Mouse (Mus musculus) layer of hippocampus, postnatal 25 days (tissue): Measurements from ENCODE around the gene Rab5b. TPM values are rescaled to one million over a fixed set of nuclear protein-coding genes. Genes with fewer than 3 reads are reported as not detected.
"Not testable (repeated sequence)": the region's sequence is repeated elsewhere in the genome, so short reads cannot be mapped to it uniquely, and the experiment has no call there.

Source experiments
- DNase-seq, 2 experiments: peaks; one replicate each; pipeline ENCODE4 v3.0.0; 2022; ENCODE audit warnings: mixed read lengths in 2 of 2, low spot score in 1 of 2; ENCODE audit errors: extremely low spot score in 1 of 2
- total RNA-seq, 2 experiments: library from RNA; stranded (reverse); gene quantifications; 2 replicates each; pipeline ENCODE4 v1.2.3; 2021

Rab5b gene
- total RNA-seq, result 100 to 1,000 TPM; 130 to 136 TPM

DNA sequence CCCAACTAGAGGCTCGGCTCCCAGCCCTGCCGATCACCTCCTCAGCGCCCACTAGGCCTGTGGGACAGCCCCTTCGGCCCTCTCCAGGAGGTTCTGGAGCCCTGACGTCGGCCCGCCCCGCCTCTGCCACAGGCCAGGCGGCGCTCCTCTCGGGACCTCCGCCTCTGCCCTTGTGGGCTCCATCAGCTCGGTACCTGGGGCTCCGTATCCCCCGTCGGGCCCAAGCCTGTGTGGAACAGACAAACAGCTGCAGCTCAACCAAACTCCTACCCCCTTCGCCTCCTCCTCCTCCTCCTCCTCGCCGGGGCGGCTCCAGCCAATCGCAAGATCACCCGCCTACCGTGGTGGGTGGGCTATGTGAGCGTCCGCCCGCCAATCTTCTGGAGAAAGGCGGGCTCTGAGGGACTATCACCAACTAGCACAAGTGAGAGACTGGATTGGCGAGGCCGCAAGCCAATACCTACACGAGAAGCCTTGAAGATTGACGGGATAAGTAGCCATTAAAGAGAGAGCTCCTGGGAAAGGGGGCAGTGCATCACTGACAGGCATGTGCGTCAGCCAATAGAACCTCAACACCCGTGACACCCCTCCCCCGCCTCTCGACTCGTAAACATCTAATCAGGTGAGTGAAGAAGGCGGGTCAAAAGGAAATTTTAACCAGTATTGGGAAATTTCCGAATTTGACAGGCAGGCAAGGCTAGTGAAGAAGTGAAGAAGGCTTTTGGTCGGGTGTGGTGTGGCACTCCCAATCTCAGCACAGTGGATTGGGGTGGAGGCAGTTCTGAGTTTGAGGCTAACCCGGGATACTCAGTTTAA lies at the start of gene Rab5b:
TSS of gene Rab5b (minus strand) at position 273 of the 816 bp plus-strand sequence.
- DNase-seq, result peak; percentile 93 to 98

DNA sequence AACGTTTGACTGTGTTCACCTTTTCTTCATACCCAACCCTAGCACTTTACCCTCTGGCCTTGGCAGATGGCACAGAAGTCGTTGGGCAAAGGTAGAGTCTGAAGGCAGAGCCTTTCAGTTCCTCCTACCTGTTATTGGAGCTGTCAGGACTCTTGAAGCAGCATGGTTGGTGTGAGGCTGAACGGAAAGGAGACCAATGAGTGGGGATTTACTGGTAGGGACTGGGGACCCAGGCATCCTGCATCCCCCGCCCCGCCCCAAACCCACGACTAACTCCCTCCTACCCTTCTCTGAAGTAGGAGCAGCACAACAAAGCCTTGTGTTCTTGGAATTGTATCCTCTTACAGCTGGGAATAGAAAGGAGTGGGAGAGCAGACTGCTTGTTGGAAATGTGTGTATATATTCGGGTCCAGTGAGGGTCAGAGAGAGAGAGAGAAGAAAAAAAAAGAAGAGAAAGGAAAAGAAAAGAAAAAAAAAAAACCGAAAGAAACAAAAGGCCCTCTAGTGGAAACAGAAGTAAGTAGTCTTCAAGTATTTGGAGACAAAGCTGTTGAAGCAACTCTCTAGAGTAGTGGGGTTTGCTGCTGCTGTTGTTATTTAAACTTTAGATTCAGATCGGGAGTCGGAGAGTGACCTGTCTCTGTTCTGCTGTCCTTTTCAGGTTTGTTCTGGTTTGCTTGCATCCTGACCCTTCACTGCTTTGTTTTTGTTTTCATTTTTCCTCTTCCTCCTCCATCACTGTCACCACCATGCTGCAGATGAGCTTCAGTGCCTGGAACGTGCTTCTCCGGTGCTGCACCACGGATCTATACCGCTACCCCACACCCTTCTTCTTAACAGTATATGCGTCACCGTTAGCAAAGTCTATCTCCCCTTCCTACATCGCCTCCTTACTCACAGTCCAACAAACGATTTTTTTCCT lies 48.9 kb upstream of the Rab5b start, which contains the start of gene Dgka:
TSS of gene Dgka (minus strand) at position 176 of the 922 bp plus-strand sequence.
- no peak for DNase-seq

DNA sequence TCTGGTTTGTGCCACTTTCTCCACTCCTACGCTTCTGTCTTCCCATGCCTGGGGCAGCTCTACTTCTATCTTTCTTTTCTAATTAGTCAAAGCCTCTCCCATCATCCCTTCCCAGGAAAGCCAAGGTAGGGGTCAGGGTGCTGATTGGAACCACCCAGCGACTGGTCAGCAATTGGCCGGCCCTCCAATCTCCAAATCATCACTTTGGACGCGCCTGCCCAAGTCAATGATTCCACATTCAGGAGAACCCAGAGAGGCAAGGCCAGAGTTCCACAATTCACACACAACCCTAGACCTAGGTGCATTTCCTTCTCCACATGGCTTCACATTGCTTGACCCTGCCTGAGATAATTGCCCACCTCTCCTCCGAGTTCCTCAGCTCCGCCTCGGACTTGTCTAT lies 48.1 kb upstream of the Rab5b start:
- DNase-seq, result no peak

DNA sequence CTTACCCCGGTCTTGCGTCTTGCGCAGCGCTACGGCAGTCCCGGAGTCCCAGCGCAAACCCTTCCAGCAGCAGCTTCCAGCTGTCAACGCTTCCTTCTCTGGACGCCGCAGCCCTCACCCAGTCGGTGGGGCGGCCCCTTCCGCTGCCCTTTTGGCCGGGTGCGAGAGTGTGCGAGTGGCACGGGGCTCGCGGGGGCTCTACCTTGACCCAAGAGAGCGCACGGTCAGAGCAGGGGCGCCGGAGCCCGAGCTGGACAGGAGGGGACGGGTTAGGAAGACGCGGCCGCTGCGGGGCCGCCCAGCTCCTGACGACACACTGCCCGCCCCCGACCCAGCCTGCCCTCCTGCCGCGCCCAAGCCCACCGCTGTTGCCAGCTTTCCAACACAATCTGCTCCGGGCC lies 47.7 kb upstream of the Rab5b start:
- DNase-seq, result peak; percentile 37 to 38

DNA sequence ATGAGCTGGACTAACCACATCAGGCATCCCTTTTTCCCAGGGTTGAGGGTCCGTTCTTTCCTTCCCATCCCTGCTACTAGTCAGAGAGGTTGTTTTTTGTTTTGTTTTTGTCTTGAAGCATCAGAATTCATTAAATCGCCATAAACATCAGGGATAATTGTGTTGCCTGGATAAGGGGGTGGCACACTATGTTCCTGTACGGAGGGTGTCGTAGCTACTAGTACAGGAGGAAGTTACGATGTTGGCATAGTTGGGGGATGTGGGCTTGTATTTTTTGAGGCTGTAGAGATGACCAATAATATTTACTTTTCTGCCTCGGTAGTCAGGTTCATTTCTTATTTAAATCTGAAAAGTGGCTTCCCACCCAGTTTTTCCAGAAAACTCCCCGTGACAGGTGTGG lies 47.2 kb upstream of the Rab5b start:
- DNase-seq, result no peak

DNA sequence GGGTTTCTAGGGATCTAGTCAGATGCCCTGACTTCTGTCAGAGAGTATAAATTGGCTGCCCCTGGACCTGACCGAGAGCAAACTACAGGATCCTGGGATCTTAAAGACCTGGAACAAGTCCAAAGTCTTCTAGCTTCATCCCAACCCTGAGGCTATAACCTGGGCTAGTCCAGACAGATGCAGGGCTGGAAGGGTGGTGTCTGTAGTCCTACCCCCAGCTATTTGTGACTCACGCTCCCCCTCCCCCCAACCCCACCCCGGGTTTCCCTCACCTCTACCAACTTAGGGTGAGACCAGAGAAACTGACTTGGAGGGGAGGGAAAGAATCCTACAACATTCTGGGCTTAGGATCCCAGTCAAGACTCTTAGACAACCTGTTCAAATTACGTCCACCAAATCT lies 46.6 kb upstream of the Rab5b start:
- no peak for DNase-seq

DNA sequence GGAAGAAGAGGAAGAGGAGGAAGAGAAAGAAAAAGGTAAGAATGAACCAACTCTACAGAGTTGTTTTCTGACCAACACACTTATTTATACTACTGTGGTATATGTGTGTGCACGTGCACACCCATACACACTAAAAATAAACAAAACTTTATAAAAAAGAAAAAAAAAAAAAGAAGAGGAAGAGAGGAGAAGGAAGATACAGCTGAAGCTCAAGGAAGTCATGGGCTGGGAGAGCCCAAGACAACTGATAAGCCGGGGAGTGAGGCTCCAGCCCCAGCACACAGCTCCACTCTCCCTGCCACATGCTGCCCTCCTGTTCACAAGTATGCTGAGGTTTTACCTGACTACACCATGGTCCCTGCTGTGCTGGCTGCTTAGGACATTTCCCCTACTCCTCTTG lies 44.2 kb upstream of the Rab5b start:
- no peak for DNase-seq

DNA sequence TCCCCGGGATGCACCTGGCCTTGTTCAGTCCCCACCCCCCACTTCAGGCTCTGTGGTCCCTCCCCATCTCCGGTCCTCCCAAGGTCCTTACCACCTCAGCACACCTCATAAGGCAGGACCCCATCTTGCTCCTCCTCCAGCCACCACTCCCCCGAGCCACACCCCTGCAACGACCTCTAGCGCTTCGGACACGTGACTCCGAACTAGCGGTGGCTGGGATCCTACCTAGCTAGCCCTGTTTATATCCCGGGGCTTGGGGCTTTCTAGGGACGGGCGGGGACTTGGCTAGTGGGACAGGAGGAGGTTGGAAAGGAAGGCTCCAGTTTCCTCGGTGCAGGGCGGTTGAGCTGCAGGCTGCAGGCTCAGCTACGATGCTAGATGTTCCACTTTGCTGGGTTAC lies 41.4 kb upstream of the Rab5b start:
- no peak for DNase-seq

DNA sequence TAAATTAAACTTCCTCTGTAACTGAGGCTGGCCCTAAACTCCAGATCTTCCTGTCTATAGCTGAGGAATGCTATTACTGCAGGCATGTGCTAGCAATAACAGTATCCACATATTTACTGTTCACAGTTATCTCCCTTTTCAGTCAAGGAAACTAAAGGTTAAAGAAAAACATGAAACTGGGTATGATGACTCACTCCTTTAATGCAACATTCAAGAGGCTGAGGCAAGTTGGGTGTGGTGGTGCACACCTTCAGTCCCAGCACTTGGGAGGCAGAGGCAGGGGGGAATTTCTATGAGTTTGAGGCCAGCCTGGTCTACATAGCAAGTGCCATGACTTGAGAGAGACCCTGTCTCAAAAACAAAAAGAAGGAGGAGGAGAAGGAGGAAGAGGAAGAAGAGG lies 35.9 kb upstream of the Rab5b start:
- no peak for DNase-seq

DNA sequence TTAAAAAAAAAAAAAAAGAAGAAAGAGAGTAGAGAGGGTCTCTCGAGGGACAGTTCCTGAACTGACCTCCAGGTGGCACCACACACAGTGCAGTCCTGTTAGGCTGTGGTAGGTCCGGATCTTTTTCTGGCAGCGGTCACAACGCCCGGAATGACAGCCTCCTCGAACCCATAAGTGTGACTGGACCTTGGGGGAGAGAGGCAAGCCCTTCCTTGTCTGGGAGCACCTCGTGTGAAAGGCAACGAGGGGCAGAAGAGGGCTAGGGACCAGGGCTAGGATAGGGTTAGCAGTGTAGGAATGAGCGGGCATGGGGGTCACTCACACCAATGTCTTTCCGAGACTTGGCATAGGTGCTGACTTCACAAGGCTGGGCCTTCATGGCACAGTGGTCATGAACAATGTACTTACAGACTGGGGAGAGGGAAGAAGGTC lies 35.0 kb upstream of the Rab5b start:
- DNase-seq, result peak; percentile 36 to 81

DNA sequence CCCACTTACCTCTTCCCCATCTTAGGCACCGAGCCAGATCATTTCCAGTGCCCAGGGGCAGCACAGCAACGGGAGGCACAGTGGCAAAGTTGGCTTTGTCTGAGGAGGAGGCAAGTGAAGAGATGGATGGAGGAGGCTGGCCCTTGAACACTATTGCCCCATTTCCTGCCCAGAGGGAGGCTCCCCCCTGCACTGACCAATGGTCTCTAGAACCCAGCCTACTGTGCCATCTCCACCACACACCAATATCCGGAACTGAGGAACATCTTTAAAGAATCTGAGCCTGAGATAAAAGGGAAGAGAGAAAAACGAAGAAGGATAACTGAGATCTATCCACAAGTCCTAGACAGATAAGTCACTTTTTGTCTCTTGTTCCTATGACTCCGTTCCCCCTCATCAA lies 32.0 kb upstream of the Rab5b start:
- no peak for DNase-seq

DNA sequence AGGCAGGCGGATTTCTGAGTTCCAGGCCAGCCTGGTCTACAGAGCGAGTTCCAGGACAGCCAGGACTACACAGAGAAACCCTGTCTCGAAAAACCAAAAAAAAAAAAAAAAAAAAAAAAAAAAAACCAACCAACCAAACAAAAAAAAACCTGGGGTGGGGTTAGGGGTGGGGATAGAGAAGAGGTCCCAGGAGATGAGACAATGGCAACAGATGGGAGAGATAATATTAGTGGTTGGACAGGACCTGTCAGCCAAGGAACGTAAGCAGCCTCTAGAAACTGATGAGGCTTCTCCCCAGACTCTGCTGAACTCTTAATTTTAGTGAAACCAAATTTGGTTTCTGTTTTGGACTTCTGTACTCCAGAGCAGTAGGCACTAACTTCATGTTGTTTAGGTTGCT lies 29.4 kb upstream of the Rab5b start:
- DNase-seq, result not testable (repeated sequence)

DNA sequence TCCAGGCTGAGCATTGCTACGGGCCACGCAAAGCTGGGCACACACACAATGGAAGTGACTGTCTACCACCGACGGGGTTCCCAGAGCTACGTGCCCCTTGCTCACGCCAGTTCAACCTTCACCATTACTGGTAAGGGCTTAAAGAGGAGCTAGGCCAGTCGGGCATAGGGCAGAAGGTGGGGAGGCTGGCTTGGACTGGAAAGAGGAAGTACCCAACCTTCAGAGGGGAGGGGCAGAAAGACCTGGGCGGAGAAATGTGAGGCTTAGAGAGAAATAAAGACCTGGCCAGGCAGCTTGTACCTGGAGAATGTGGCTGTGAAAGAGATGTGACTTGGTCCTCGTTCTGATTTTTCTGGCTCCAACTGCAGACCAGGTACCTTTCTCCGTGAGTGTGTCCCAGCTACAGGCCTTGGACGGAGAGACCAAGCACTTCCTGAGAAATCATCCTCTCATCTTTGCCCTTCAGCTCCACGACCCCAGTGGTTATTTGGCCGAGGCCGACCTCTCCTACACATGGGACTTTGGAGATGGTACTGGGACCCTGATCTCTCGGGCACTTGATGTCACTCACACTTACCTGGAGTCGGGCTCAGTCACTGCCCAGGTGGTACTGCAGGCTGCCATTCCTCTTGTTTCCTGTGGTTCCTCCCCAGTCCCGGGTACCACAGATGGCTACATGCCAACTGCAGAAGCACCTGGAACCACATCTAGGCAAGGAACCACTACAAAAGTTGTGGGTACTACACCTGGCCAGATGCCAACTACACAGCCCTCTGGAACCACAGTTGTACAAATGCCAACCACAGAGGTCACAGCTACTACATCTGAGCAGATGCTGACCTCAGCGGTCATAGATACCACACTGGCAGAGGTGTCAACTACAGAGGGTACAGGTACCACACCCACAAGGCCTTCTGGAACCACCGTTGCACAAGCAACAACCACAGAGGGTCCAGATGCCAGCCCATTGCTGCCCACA lies 19.8 kb upstream of the Rab5b start:
- DNase-seq, result no peak

DNA sequence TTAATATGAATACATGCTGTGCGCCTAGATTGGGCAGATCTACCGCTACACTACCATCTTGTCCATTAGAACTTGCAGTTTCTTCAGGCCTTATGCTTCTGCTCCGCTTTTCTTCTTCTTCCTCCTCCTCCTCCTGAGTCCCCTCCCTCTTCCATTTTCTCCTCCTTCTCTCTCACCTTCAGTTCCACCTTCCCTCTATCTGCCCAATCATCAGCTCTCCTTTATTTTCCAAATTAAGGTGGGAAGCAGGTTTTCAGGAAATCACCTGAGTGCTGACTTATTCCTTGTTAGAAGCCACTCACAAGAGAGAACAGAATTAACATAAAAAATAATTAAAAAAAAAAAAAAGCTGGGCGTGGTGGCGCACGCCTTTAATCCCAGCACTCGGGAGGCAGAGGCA lies 15.3 kb upstream of the Rab5b start:
- DNase-seq, result not testable (repeated sequence)

DNA sequence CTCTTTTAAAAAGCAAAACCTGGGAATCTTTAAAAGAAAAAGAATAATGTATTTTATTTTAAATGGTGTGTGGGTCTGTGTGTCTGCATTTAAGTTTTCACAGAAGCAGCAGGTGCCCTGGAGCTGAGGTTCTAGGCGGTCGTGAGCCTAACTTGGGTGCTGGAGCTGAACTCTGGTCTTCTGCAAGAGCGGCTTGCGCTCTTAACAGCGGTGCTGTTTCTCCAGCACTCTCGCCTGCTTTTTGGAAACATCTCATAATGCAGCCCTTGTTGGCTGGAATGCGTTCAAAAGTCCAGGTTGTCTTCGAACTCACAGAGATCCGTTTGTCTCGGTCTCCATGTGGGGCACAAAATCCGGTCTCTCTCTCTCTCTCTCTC lies 9.2 kb upstream of the Rab5b start:
- no peak for DNase-seq

DNA sequence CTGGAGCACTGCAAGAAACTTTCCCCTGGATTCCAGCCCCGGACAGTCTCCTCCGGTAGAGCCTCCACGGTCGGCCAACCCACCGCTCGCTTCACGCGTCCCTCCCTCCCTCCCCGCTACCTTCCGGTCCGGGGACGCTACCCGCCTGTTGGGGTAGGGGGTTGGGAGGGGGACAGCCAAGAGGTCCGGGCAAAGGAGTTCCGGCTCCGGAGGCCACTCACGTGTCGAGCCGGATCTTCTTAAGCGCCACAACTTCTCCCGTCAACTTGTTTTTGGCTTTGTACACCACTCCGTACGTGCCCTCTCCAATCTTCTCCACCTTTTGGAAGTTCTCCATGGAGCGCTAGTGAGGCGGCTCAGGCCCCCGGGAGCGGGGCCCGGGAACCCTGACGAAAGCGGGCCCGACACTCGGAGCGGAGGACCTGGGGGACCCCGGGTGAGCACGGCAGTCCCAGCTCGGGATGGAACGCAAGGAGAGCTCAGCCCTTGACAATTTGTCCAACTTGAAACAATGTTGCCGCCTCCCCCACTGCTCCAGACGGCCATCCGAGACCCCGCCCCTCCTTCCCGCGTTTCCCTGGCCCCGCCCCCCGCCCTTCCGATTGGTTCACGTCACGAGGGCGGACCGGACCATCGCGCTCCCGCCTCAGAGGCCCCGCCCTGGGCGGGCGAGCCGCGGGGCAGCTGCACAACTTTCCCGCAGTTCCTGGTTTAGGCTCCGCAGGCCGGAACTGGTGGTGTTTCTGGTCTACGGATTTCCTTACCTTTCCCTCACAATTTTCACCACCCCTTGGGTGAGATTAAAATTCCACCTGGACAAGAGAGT lies 8.6 kb upstream of the Rab5b start, which contains the start of gene Cdk2:
TSS of gene Cdk2 (minus strand) at position 541 of the 826 bp plus-strand sequence.
- DNase-seq, result peak; percentile 65 to 75

DNA sequence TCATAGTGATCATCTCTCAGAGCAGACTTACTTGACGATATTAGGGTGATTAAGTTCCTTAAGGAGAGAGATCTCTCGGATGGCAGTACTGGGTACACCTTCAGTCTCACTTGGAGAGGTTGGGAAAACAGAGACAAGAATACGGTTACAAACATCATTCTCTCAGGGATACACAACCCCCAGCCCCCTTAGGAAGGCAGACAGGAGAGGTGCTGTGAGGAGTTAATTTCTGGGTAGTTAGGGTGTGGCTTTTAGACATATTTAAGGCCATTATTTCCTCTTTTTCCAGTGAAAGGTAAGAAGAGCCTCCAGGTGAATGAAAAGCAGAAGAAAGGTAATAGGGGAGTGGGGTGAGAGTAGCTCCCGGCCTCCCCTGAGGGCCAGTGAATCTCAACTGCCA lies 7.8 kb upstream of the Rab5b start, which contains the start of gene Pmel:
TSS of gene Pmel (plus strand) at position 301 of the 400 bp plus-strand sequence.
- DNase-seq, result no peak

DNA sequence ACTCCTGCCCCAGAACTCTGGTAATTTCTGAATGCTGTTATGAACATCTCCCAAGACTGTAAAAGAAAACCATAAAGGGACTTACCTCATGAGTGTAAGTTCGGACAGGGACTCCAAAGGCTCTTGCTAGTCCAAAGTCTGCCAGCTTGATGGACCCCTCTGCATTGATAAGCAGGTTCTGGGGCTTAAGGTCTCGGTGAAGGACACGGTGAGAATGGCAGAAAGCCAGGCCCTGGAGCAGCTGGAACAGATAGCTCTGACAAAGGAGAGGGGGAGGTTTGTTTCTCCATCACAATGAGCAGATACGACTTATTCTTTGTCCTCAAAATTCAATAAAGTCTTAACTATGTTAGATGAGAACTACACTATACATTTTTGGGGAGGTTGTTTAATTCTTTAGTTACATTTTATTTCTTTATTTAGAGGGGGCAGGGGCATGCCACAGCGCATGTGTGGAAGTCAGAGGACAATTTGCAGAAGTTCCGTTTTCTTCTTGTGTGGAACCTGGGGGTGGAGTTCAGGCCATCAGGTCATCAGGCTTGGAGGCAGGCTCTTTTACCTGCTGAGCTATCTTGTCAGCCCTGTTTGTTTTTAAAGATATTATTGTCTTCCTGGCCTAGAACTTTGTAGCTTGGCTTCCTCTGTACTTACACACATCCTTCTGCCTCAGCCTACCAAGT lies 6.4 kb upstream of the Rab5b start:
- DNase-seq, result no peak

DNA sequence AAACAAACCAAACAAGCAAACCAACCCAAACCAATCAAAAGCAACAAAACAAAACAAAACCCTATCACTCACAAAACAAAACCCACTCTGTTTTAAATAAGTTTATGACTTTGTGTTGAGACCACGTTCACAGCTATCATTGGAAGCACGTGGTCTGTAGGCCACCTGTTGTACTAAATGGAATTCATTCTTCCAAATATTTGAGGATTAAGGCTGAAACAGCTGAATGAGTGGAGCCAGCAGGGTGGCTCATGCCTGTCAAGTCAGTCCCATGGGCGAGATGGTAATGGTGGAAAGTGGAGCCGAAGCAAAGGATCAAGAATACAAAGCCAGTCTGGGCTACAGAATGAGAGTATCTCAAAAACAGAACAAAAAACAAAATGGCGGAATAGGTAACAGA lies 4.6 kb upstream of the Rab5b start:
- no peak for DNase-seq
